Mouse (Mus musculus) lung, postnatal 0 days (tissue): ENCODE measurements around the gene Ttc39d.

ENCODE experiments used
- CTCF ChIP-seq: IDR thresholded peaks from 2 replicates; pipeline ENCODE4 v1.5.1; 2016; ENCODE audit warnings: antibody characterized with exemption, mild to moderate bottlenecking
- EP300 ChIP-seq: IDR thresholded peaks from 2 replicates; pipeline ENCODE4 v1.6.1; 2016; ENCODE audit warnings: antibody characterized with exemption, mild to moderate bottlenecking, control low read depth

DNA sequence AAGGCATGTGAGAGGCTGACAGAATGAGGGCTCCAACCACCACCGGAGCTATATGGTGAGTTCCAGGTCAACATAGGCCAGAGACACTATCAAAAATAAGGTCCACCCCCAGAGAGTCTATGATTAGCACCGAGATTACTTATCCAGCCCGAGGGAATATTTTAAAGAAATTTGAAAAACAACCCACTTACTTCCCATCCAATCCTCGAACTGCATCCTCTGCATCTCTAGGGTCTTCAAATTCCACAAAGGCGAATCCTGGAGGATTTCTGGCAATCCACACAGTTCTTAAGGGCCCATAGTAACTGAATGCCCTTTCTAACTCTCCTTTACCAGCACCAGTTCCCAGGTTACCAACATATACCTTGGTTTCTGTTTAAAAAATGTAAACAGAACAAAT, 1.6 kb upstream of the Ttc39d start:
- TF ChIP-seq CTCF (no peak), EP300 (no peak)
